Mouse (Mus musculus): ENCODE measurements around the gene Ipcef1.

Gene Ipcef1

DNA sequence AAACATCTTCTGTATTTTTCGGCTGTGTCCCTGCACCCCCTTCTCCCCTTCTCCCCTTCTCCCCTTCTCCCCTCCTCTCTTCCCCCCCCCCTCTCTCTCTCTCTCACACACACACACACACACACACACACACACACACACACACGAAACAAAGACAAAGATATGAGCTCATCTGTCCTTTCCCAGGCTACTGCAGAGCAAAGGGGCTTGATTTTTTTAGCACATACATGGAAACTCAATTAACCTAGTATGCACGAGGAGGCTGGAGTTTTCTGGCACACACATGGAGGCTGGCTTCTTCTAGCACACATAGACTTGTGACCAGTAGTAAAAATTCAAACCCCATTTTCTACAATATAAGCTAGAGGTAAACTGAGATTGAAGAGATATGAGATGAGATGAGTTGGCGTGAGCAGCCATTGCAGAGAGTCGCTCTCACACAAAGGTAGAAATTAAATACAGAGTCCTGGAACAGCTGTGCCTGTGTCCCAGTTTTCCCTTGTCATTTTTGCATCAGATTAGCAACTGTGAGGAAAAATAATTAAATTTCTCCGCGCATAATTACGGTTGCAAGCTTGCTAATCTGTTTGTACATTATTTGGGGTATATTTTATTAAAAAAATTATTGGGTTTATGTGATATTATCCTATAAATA lies 84.6 kb downstream of the Ipcef1 start:
- no peak for DNase-seq

DNA sequence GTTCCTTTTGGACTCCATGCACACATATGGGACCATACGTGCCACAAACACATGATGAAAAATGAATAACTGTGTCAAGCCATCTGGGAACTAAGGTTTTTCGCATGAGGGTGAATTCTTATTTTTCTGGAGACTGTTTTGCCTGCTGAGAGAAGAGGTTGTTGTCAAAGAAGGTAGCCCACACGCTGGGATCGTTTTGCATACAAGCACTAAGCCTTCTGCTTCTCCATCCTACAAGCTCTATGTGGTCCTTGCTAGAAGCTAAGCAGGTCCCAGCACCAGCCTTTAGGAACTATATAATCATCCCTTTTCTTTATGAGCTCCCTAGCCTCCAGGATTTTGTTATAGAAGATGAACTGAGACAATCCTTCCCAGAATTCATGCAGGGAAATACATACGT lies 93.5 kb downstream of the Ipcef1 start:
- DNase-seq = no peak

DNA sequence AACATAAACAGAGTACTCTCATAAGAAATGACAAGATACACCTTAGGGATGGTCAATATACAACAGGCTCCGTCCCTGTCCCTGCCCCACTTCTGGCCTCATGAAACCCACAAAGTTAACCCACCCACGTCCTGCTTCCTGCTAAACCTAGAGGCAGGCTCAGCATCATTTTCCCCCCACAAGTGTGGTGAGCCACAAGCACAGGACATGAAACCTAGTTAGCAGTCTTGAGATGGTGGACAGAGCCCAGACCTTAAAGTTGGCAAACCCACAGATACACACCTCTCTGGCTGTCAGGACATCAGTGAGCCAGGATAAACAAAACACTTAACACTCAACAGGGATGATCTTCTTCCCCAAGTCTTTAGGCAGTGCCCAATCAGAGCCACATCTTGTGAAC lies 95.9 kb downstream of the Ipcef1 start:
- no peak for DNase-seq

DNA sequence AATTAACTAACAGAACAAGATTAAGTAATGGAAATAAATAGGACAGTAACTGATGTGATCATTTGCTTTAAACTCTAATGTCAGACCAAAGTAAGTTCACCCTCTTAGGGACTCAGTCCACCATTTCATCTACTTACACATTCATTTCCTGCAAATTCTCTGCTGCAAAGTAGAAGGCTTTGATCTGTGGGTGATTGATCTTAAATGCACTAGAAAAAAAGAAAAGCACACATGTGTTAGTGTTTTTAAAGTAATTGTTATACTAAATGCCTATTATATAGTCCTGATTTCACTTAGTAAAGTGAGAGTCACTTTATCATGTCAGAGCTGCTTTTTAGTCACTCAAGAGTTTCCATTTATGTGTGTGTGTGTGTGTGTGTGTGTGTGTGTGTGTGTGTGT lies 97.7 kb downstream of the Ipcef1 start:
- no peak for DNase-seq

DNA sequence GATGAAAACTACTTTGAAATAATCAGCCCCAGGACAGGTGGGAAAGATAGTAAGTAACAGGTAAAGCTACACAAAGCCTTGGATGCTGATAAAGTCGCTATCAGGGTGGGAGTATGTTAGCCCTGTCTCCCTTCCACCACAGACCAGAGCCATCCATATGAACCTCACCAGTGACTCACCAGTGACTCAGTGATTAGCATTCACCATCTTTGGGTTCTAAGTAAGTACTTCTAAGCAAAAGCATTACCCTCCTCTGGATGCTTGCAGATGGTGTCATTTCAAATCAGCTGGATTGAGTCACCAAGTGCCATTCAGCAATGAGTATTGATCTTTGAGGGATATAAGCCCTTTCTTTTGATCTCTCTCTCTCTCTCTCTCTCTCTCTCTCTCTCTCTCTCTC lies 99.2 kb downstream of the Ipcef1 start:
- no peak for DNase-seq

DNA sequence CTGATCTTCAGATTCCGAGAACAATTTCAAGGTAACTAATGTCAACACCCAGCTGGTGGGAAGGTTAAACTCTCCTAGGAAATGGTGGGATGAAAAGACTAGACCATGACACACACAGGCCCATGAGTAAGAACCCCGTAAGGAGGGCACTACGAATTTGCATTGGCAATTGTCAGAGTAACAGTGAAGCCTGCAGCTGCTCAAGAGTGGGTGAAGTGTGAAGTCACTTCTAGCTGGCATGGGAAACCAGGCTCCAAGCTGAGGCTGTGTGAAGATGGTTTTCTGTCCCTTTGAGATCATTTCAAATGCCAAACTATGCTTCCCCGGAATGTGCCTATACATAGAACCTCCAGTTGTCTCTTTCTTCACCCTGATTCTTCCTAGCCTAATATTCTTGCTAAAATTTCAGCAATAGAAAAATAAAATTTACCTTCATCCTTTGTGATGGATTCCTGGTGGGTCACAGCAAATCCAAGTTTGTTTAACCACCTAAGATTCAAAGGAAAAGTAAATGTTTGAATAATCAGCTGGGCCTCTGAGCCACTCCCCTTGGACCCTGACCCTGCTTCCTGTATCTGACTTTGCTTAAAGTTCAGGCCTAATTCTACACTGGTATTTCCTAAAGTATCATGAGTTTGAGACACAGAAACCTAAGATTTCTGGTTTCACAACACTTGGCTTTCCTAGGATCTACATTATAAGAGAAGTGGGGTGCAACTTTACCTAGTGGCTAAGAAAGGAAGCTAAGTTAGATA lies 115.4 kb downstream of the Ipcef1 start:
- DNase-seq = peak; percentile 91

DNA sequence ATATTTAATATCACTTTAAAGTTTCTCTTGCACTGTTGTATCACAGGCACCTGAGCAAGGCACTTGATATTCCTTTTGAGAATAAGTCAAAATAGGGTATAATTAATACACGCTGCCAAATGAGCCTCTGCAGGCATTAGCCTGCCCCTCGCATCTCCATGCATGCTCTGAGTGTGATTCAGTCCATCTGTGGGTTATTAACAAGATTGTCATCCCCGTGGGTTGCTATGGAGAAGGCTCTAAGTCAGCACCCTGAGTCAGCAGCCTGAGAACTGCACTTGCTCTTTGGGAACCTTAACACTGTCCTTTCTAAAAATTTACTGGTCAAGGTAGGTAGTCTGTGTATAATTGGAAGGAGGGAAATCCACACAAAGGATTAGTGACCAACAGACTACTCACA lies 117.5 kb downstream of the Ipcef1 start:
- no peak for DNase-seq

DNA sequence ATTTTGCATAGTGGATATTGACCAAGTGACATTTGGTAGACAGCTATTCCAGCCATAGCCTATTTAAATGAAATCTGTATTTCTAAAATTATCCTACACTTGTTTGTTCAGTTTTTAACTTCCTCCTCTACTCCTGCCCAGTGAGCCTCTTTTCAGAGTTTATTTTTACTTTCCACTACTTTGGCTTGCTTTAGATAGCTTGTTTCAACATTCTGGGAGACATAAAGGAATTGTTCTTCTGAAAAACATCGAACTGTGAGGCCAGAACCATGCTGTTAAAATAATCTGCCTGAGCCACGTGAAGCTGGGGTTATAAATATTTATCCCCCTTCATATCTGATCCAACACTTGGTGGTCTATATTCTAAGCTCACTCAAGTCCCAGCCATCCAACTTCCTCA lies 121.4 kb downstream of the Ipcef1 start:
- no peak for DNase-seq

DNA sequence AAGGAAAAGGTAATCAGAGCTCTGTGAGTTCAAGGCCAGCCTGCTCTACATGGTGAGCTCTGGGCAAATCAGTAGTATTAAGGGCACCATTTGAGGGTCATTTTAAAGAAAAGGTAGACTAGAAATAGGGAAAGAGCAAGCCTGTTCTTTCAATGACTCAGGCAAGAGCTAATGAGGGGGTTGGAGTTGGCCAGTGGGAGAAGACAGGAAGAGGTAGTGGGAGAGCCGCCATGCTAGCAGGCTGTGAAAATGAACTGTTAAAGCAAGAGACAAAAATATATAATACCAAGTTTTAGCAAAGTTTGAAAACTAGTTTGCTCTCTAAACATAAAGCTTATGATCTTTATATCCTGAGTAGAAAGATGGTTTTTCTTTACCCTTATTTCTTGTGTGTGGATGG lies 121.9 kb downstream of the Ipcef1 start:
- DNase-seq = peak; percentile 62

DNA sequence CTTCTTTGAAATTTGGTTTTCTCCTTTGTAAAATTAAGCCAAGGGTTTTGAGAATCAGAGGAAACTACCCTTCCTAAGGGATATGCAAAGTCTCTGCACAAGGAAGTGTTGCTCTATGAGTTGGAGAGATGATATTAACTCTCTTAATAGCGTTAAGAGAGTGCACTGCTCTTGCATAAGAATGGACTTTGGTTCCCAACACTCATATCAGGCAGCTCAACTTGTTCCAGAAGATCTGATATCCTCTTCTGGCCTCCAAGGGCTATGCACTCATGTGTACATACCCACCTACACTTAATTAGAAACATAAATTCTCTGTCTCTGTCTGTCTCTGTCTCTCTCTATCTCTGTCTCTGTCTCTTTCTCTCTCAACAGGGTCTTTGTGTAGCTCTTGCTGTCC lies 123.4 kb downstream of the Ipcef1 start:
- DNase-seq = no peak

DNA sequence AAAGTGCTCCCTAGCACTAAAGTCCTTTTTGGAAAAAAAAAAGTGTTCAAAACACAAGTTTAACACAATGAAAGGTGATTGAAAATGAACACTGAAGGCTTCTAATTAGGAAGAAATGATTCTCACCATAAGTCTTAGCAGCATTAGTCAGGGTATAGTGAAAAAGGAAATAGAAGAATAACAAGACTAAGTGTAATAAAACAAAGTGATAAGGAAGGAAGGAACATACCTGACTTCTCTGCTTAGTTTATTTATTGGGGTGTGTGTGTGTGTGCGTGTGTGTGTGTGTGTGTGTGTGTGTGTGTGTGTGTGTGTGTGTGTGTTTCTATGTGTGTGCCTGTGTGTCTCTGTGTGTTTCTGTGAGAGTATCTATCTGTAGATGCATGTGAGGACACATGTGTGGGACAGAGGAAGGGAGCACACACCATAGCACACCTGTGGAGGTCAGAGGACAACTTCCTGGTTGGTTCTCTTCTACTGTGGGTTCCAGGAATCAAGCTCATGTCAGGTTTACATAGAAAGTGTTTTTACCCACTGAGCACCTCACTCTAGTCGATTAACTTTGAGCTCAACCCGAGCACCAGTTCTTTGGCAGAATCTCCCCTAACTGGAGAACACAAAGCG lies 124.6 kb downstream of the Ipcef1 start:
- no peak for DNase-seq

DNA sequence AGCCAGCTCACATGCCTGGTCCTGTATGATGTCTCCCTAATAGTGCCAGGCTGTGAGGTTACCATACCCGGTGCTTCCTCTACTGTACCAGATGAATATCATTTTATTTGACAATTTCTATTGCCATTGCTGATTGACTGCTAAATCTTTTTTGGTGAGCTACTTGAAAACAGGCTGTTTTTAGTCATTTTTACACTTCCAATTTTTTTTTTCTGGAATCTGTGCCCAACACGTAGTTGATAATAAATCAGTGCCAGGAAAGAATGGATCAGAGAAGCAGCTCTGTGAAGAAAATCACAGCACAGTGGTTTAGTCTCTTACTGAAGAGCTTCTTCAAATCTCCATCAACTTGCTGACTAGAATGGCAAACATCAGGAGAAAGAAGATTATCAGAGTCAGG lies 125.6 kb downstream of the Ipcef1 start:
- DNase-seq = no peak

DNA sequence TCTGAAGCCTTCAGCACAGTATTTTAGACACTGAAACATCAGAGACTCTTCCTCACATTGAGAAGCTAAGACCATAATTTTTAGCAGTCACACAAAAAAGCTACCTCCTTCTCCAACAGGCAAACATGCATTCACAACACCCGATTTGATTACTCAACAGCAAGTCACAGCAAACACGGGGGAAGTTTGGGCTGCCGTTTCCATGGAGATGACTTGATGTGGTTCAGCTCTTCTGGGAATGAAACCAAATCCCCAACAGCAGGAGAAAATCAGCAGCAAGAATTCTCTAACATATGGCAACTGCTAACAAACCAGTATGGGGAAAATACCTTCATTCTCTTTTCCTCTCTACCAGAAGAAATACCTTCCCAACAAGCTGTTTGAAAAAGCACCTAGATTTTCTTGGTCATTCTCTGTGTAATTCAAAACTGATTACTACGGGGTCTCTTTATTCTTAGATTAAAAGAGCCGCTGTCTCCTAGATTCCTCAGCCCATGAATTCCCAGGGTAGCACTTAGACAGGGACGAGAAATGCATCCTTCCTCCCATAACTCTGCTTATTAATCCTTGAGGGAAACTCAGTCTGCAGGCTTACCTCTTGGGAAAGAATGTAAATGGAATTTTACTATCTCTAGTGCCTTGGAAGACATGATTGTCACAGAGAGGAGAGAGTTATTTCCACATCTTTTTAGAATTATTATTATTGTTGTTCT lies 135.6 kb downstream of the Ipcef1 start:
- peak; percentile 87 for DNase-seq

DNA sequence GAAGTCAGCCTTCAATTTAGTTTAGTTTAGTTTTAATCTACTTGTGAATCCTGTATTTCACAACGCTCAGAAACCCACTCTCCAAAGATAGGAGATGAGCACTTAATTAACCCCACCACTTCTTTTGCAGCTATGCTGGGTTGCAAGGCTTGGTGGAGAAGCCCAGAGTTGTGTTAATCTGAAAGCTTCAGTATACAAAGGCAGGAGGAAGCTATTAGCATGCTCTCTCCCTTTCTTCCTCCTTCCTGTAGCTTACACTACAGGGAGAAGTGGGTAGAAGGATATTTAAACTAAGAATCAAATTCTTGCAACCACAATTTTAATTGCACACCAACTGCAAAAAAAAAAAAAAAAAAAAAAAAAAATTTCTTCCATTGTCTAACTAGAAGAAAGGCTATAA lies 136.3 kb downstream of the Ipcef1 start:
- no peak for DNase-seq

DNA sequence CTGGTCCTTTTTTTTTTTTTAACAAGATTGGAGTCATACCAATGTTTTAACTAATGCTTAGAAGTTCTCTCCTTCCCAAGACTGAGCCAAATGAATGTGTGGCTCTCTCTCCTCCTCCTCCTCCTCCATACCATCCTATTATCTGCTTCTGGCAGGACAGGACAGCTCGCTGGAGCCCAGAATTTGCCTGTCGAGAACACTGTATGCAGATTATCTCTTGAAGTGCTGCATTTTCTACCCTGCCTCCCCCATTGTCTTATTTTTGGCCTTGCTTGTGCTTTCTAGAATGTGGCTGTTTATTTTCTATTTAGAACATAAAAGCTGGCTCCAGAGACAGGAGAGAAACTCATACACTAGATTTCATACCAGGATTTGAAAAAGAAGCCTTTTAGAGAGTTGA lies 142.5 kb downstream of the Ipcef1 start:
- peak; percentile 68 for DNase-seq

DNA sequence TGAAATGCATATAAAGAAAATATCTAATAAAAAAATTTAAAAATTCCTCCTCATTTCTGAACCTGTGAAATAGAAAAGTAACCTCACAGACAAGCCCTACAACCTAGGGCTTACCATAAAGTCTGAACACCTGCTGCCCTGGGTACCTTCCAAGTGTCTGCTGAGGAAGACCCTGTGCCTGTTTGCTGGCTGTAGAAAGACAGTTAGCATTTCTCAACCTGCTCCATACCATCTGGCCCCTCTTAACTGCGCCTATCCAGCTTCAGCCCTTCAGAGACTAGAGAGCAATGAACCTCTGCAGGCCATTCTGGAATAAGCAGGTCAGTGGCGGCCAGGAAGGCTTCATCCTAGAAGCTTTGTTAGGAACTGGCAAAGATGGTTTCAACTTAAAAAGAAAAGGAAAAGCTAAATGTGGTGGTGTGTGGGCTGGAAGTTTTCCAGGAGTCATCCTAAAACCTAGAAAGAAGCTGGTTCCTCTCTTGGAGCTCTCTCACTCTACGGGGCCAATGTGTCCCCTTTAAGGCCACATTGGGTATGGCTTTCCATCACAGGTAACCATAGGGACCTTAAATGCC lies 150.4 kb downstream of the Ipcef1 start:
- no peak for DNase-seq

DNA sequence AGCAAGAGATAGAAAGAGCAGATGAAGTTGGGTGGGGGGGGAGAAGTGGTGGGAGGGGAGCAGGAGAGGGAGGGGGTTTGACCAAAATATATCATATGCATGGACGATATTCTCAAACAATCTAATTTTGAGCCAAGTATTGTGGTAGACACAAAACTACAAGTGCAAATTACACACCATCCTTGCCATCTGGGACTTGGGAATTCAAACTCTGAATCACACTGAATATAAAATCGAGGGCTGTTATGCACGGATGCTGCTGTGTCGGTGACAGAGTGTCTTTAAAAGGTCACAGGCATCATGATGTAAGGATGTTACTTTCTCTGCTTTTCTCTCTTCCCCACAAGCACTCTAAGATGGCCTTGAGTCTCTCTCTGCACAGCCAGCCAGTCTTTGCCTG lies 152.2 kb downstream of the Ipcef1 start:
- DNase-seq = peak; percentile 37

DNA sequence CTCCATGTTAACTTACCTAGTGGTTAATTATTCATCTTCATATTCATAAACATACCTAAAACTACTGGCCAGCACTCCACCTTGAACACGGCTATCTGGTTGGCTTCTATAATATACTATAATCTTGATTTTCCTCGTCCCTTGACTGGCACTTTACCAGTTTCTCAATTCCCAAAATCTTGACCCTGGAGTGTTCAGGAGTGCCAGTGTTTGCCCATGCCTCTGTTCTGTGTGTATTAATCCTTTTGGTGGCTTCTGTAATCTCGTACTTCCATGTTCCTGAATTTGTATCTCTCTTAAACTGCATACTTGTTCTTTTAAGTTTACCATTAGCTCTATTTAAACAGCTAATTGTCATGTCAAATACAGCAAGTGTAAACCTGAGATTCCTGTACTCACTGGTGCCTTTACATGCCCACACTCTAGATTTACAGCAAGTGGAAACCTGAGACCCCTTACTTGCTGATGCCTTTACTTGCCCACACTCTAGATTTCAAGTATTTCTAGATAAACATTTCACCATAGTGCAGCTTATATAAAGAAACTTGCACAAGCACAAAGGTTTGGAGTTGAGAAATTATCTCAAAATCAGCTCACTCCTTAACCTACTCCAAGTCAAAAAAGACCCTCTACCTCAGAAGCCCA lies 155.5 kb downstream of the Ipcef1 start:
- DNase-seq = no peak

DNA sequence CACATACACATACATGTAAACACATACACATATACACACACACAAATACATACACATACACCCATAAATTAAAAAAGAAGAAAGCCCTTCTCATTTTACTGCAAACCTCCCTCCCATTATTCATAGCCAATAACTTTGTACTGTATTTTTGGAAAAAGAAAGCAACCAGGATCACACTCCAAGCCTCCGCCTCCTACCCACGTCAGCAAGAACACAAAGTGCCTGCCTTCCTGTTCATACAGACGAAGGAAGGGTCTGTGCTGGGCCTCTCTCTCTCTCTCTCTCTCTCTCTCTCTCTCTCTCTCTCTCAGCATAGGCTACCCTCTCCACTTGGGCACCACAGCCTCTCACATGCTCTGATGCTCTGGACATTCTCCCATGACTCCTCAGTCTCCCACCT lies 156.5 kb downstream of the Ipcef1 start:
- DNase-seq = peak; percentile 63

DNA sequence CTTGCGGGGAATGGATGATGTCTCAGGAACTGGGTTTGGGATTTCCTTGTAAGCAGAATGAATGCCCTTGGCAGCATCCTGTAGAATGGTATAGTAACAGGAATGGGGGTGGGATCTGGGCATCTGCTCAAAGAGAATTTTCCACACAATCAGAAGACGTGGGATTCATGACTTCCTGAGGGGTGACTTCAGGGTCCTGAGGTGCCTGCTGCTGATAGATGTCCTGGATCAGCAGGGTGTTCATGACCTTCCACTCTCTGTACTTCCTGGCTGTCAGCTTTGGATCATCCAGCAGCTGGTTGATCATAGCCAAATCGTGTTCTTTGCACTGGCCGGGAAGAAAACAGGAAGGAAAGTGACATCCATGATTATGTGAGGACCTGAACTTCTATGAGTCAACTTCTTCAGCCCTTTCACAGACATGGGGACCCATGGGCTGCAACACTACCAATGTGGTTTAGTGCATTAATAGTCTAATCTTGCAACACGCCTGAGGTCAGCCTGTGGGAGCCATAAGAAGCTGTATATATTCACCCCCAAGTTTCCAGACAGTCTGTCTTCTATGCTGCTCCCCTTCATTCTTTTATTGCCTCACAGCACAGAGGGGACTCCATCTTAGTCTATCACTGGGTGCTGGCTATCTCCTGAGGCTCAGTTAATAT lies 161.8 kb downstream of the Ipcef1 start:
- DNase-seq = no peak

DNA sequence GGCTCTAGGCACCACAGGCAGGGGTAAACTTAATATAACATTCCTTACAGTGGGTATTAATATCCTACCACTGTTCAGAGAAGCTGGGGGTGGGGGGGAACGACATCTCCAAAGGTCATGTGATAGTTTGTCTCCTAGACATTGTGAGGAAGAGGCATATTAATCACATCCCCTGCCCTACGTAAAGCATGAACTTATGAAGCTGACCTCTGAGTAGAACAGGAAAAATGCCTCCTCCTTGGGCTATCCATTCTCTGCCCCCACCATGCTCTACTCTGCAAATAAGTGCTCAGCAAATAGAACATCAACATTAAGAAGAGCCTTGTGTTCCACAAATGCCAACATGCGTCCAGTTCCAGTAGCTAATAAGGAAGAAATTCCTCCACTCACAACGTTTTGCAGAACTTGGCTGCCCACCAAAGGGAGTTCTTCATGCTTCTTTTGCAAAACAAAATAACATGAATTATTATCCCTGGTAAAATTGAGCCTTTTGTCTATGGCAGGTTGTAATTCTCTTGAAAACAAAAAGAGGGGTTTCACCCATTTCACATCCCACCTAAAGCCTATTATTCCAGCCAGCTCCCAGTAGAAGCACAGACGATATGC lies 162.5 kb downstream of the Ipcef1 start:
- no peak for DNase-seq

DNA sequence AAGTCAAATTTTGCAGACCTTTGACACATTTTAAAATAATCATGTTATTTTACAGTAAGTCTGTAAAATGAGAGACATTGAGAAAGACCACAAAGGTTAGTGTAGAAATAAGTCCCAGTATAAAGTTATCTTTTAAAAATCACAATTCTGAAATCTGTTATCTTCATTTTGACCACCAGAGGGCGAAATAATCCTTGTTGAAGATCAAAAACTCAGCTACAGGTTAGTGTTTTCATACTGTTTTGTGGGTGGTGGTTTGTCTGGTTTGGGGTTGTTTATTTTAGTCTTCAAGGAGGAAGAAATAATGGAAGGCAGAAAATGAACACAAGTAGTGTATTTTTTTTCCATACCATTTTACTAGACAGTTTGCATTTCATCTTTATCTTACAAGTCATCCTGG lies 166.8 kb downstream of the Ipcef1 start:
- no peak for DNase-seq
